Mouse (Mus musculus): Measurements from ENCODE around the gene Macc1. TPM values are rescaled to one million over a fixed set of nuclear protein-coding genes. Genes with fewer than 3 reads are reported as not detected.
"Not testable (repeated sequence)": the region's sequence is repeated elsewhere in the genome, so short reads cannot be mapped to it uniquely, and the experiment has no call there.

The Macc1 gene
- not detected in 2 replicates for total RNA-seq (2017)

GRCm38 (mm10) chr12:119313970-119314369 is at the start of gene Macc1:
TSS of gene Macc1 (plus strand) at chr12:119314270.
- no peak for ATAC-seq (ENCODE audit: extremely low read depth, insufficient number of reproducible peaks, low FRiP score, poor library complexity, severe bottlenecking)

DNA sequence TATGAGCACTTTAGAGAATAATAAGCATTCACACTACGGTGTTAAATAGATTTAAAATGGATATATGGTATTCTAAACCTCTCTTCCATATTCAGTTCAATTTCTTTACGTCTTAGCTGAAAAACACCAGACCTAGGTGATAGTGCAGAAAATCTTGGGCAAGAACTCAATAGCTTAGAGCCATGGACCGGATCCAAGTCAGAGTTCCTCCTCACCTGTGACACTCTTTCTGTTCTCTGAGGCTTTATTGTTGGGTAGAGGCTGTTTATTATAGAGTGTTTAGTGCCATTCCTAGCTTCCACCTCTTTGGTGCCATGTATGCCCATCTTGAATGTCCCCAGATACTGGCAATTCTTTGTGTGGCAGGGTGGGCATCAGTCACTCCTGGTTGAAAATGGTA is 49.6 kb upstream of the Macc1 start:
- ATAC-seq (ENCODE audit: extremely low read depth, insufficient number of reproducible peaks, low FRiP score, poor library complexity, severe bottlenecking), result no peak

DNA sequence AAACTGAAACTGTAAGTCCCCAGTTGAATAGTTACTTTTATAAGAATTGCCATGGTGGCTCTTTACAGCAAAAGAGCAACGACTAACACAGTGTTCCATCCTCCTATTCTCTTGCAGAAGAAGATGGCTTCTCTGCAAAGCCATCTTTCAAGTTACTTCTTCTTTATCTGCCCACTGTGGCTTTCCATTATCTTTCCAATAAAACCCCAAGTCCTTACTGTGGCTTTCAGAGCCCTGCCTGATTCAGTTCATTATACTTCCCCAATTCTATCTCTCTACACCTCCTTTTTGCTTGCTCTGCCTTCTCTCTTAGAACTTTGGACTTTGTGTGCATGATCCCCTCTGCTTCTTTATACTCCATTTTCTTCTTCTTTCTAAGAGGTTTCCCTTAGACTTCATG is 45.3 kb upstream of the Macc1 start:
- no peak for ATAC-seq (ENCODE audit: extremely low read depth, insufficient number of reproducible peaks, low FRiP score, poor library complexity, severe bottlenecking)

DNA sequence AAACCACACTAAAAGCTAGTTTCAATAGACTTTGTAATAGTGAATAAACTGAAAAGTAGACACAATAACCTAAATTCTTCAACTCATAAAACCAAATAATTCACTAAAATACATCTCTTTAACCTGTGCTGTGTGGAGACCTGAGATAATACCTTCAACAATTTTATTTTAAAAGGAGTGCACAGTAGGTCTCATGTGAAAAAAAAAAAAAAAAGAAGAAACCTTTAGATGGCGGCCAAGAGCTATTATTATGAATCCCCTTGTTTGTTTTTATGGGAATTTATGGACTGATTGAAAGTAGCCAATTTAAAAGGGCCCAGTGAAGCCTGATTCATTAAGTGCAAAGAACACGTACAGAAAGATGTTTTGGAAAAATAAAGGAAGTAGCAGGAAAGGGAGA is 44.0 kb upstream of the Macc1 start:
- no peak for ATAC-seq (ENCODE audit: extremely low read depth, insufficient number of reproducible peaks, low FRiP score, poor library complexity, severe bottlenecking)

DNA sequence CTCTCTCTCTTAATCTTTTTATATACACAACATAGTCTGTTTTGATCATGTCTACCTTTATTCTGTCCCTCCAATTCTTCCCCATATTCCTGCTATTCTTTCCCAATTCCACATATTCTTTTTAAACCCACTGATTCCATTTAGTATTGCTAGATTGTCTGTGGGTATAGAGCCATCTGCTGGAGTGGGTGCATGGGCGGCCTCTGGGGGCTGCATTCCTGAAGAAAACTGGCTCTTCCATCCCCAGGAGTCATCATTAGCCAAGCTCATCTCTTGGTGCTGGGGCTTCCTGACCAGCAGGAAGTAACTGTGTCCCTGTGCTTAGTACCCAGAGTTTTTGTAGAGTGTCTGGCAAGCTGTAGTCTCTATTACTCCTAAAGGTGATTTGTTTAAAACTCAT is 42.1 kb upstream of the Macc1 start:
- no peak for ATAC-seq (ENCODE audit: extremely low read depth, insufficient number of reproducible peaks, low FRiP score, poor library complexity, severe bottlenecking)

GRCm38 (mm10) chr12:119273605-119274004 is 40.5 kb upstream of the Macc1 start:
- no peak for ATAC-seq (ENCODE audit: extremely low read depth, insufficient number of reproducible peaks, low FRiP score, poor library complexity, severe bottlenecking)

- no peak for ATAC-seq (ENCODE audit: extremely low read depth, insufficient number of reproducible peaks, low FRiP score, poor library complexity, severe bottlenecking)
These were observed 37.8 kb upstream of the Macc1 start for GRCm38 (mm10) chr12:119276282-119276681.

DNA sequence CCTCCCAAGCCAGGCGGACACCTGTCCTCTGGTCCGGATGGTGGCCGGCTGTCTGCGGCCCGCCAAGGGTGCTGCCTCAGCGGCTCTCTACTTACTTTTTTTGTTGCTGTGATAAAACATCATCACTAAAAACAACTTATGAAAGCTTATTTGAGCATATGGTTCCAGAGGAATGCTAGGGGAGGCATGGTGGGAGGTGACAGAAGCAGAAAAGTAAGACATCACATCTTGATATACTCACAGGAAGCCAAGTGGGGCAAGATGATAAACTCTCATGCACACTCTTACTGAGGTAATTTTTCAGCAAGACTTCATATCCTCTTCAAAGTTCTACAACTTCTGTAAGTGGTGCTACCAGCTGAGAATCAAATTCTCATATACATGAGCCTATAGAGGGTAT is 22.5 kb upstream of the Macc1 start:
- ATAC-seq (ENCODE audit: extremely low read depth, insufficient number of reproducible peaks, low FRiP score, poor library complexity, severe bottlenecking), result no peak

DNA sequence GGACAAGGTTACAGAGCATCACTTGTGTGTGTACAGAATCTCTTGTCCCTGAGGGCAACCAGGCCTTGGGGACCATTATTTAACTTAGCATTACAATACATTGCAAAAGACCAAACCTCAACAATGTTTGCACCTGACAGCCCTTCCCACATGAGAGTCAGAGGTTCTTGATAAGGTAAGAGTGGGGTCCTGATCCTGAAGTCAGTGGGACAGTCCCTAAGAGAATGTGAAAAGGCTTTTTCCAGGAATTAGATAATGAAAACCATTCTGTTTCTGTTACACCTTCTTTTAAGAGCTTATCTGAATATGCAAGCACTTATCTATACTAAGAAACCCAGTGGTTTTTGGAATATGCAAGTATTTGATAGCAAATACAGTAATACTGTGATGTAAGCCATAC is 10.5 kb upstream of the Macc1 start:
- ATAC-seq (ENCODE audit: extremely low read depth, insufficient number of reproducible peaks, low FRiP score, poor library complexity, severe bottlenecking), result no peak

DNA sequence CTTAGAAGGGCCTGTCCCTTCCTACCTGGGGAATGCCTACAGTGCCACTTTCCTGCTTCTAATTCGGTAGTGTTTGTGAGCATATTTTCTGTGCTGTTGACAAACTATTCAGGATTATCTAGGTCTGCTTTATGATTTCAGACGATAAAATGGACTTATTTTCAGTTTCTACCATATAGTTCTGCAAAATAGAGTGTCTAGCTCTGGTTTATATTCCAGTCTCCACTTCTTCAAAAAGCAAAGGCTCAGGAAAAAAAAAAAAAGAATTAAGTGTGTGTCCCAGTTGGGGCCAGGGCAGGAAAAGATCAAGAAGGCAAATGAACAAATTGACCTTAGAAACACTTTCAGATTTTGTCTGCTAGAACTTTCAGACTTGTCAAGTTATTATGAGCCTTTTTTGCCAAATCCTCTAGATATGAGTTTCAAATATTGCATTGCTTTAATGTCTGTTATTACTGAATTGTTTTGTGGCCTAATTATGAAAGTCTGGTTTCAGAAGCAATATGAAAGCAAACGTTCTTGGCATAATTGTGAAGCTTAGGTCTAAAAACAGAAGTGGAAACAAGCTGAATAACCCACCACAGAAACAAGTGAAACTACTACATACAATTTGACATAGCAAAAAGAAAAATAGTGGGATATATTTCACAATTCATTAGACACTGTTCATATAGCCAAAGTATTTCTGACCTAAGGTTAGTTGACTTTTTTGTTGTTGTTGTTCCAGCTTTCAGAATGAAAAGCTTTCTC is 881 bp upstream of the Macc1 start:
- no peak for ATAC-seq (ENCODE audit: extremely low read depth, insufficient number of reproducible peaks, low FRiP score, poor library complexity, severe bottlenecking)

DNA sequence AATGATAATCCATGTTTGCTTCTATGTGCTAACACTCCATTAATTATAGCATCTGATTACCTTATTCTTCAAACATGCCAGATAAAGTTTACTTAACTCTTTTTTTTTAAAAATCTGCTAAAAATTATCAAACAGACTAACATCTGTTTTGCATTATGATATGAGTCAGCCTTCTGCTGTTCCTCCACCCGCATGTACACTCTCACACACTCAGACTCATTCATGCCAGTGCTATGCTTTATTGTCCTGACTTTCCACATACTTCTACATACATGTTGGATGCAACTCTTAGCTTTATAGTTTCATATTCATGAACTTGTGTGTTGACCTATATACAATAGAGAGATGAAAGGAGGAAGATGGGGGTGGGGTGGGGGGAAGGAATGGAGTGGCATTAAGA is 4.7 kb downstream of the Macc1 start:
- no peak for ATAC-seq (ENCODE audit: extremely low read depth, insufficient number of reproducible peaks, low FRiP score, poor library complexity, severe bottlenecking)

GRCm38 (mm10) chr12:119325400-119325799 is 11.3 kb downstream of the Macc1 start:
- ATAC-seq (ENCODE audit: extremely low read depth, insufficient number of reproducible peaks, low FRiP score, poor library complexity, severe bottlenecking), result no peak

- no peak for ATAC-seq (ENCODE audit: extremely low read depth, insufficient number of reproducible peaks, low FRiP score, poor library complexity, severe bottlenecking)
These were observed 16.6 kb downstream of the Macc1 start for GRCm38 (mm10) chr12:119330644-119331043.

DNA sequence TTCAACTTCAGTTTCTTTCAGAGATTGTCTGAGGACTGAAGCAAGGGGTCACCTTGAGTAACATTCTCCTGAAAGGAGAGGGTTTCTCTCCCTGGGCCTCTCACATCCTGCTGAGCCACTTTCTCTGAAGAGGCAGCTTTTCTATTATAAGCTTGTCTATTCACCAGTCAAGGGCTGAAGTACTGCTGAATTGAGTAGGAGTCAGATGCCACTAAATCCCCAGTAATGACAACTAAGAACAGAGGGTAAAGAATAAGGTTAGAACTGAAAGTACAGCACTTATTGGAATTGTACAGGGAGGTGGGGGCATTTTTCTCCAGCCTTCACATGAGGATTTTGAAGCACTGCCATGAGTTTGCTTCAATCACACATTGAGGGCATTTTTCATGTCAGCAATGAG is 19.3 kb downstream of the Macc1 start:
- ATAC-seq (ENCODE audit: extremely low read depth, insufficient number of reproducible peaks, low FRiP score, poor library complexity, severe bottlenecking), result no peak

DNA sequence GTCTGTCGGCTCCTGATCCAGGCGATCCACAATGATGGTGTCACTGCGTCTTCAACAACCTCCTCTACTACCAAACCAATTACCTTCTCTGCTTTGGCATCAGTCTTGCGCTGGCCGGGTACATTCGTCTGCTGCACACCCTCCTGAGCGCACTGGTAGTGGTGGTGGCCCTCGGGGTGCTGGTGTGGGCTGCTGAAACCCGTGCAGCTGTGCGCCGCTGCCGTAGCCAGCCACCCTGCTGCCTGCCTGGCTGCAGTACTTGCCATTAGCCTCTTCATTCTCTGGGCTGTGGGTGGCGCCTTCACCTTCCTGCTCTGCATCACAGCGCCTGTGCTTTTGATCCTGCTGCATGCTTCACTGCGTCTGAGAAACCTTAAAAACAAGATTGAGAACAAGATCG is 38.5 kb downstream of the Macc1 start:
- ATAC-seq (ENCODE audit: extremely low read depth, insufficient number of reproducible peaks, low FRiP score, poor library complexity, severe bottlenecking), result not testable (repeated sequence)

DNA sequence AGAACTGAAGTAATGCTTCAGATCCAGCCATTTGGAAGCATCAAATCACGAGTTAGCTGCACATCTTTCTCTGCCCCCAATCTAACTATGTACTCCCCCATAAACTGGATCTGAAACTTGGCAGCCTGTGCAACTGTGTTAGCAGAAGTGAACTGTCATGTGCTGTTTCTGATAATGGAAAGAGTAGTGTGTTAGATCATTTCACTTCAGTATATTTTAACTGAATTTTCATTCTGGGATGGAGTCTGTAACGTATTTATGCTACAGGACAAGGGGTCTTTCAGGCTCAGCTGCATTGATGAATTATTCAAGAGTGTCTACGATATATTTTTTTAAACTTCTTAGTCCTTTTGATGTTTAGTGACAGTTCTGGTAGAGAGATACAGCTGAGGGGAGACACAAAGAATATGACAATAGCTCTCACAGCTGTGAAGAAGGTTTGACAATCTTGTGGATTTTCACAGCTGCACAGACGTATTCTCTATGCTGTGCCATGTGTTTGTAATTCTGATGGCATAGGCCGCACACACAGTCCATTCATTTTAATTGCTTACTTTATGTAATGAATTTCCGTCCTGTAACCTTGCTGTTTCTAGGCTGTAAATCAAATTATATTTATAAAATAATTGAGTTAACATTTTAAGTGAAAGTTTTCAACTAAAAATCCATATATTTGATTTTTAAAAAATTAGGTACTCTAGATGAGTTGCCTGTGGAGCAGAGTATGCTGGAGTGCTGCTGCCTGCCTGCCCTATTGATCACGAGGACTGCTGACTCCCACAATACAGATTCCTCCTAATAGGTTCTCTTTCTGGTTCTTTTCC is 43.6 kb downstream of the Macc1 start:
- no peak for ATAC-seq (ENCODE audit: extremely low read depth, insufficient number of reproducible peaks, low FRiP score, poor library complexity, severe bottlenecking)

DNA sequence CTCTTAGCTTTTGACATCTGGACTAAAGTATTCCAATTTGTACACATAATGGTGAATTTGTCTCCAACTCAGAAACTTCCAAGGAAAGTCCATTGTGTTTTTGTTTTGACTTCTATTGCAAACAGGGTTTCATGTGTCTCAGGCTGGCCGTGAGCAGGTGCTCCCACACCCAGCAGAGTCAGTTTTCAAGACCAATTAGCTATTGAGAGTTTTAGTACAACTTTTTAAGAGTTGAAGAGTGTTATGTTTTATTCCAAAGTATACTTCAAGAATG is 44.1 kb downstream of the Macc1 start:
- no peak for ATAC-seq (ENCODE audit: extremely low read depth, insufficient number of reproducible peaks, low FRiP score, poor library complexity, severe bottlenecking)

- ATAC-seq (ENCODE audit: extremely low read depth, insufficient number of reproducible peaks, low FRiP score, poor library complexity, severe bottlenecking), result no peak
These were observed 51.0 kb downstream of the Macc1 start for GRCm38 (mm10) chr12:119365041-119365440.

DNA sequence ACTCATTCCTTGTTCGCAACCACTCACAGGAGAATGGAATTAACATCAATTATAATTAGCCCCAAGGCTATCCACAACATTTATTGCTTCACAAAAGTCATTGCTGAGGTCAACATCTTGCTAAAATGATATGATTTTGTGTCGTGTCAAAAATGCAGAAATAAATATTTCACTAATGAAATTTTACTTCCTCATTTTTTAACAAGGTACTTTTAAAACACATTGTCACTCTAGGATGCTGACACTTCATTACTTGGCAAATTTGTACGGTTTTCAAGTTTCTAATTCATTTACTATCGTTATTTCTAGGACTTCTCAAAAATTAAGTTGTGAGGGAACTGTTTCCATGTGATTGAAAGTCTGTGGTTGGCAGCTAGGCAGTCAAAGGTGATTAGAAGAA is 55.8 kb downstream of the Macc1 start:
- ATAC-seq (ENCODE audit: extremely low read depth, insufficient number of reproducible peaks, low FRiP score, poor library complexity, severe bottlenecking), result no peak

GRCm38 (mm10) chr12:119372359-119372758 is 58.3 kb downstream of the Macc1 start:
- ATAC-seq (ENCODE audit: extremely low read depth, insufficient number of reproducible peaks, low FRiP score, poor library complexity, severe bottlenecking), result no peak

- no peak for ATAC-seq (ENCODE audit: extremely low read depth, insufficient number of reproducible peaks, low FRiP score, poor library complexity, severe bottlenecking)
These were observed 62.8 kb downstream of the Macc1 start for GRCm38 (mm10) chr12:119376879-119377278.

Data from neutrophil, adult 5-6 weeks (primary cell).